Mouse (Mus musculus) lung, embryonic 14.5 days (tissue): ENCODE measurements around the gene Pla1a. TPM values are rescaled to one million over a fixed set of nuclear protein-coding genes. Genes with fewer than 3 reads are reported as not detected.
"Not testable (repeated sequence)": the region's sequence is repeated elsewhere in the genome, so short reads cannot be mapped to it uniquely, and the experiment has no call there.

Source experiments
- ATAC-seq: fragments of 200-750 bp; cut with Nextera tagmentation; 2 replicates; pipeline ENCODE4 v1.8.0; 2017; ENCODE audit warnings: mild to moderate bottlenecking, moderate TSS enrichment, moderate library complexity; ENCODE audit not compliant: insufficient read depth
- DNase-seq: peaks from one replicate; pipeline ENCODE4 v3.0.0-alpha.2; 2015
- H3K27ac ChIP-seq: fragments of 300-500 bp; sonication (generic); 2 replicates; pipeline ENCODE4 v1.5.1; 2014; ENCODE audit warnings: low read depth, mild to moderate bottlenecking, moderate library complexity
- H3K27me3 ChIP-seq: fragments of 300-500 bp; sonication (generic); 2 replicates; pipeline ENCODE4 v1.6.1; 2014; ENCODE audit warnings: low read length, control low read depth; ENCODE audit not compliant: insufficient read depth
- H3K36me3 ChIP-seq: fragments of 300-500 bp; sonication (generic); 2 replicates; pipeline ENCODE4 v1.6.1; 2014; ENCODE audit warnings: control low read depth; ENCODE audit not compliant: insufficient read depth
- H3K4me1 ChIP-seq: fragments of 300-500 bp; sonication (generic); 2 replicates; pipeline ENCODE4 v1.6.1; 2014; ENCODE audit warnings: antibody characterized with exemption, control low read depth; ENCODE audit not compliant: insufficient read depth
- H3K4me2 ChIP-seq: fragments of 300-500 bp; sonication (generic); 2 replicates; pipeline ENCODE4 v1.6.1; 2014; ENCODE audit warnings: mild to moderate bottlenecking
- H3K4me3 ChIP-seq: fragments of 300-500 bp; sonication (generic); 2 replicates; pipeline ENCODE4 v1.5.1; 2014; ENCODE audit warnings: low read depth, low read length
- H3K9ac ChIP-seq: fragments of 300-500 bp; sonication (generic); 2 replicates; pipeline ENCODE4 v1.6.1; 2014
- H3K9me3 ChIP-seq: fragments of 300-500 bp; sonication (generic); 2 replicates; pipeline ENCODE4 v1.6.1; 2016; ENCODE audit warnings: low read depth, low read length, control low read depth
- CTCF ChIP-seq: IDR thresholded peaks from 2 replicates; pipeline ENCODE4 v1.5.1; 2016; ENCODE audit warnings: antibody characterized with exemption, low read depth
- WGBS: fragments of 180-500 bp; shearing (Covaris S2); extraction: QIAGEN DNeasy Blood & Tissue Kit; methylation state at CpG from one replicate; pipeline ENCODE4 v1.1.7; 2014; 5-methylcytosine and 5-hydroxymethylcytosine counted together
- polyA plus RNA-seq: library from polyadenylated mRNA; unstranded; fragments of >200 nt; fragmentation: Nextera tagmentation; extraction: Ambion mirVana; gene quantifications from 2 replicates; pipeline ENCODE4 v1.2.1, GENCODE M21; 2014

Gene Pla1a
- polyA plus RNA-seq, result 0.14 TPM in 1 of 2 replicates, not detected in the other

DNA sequence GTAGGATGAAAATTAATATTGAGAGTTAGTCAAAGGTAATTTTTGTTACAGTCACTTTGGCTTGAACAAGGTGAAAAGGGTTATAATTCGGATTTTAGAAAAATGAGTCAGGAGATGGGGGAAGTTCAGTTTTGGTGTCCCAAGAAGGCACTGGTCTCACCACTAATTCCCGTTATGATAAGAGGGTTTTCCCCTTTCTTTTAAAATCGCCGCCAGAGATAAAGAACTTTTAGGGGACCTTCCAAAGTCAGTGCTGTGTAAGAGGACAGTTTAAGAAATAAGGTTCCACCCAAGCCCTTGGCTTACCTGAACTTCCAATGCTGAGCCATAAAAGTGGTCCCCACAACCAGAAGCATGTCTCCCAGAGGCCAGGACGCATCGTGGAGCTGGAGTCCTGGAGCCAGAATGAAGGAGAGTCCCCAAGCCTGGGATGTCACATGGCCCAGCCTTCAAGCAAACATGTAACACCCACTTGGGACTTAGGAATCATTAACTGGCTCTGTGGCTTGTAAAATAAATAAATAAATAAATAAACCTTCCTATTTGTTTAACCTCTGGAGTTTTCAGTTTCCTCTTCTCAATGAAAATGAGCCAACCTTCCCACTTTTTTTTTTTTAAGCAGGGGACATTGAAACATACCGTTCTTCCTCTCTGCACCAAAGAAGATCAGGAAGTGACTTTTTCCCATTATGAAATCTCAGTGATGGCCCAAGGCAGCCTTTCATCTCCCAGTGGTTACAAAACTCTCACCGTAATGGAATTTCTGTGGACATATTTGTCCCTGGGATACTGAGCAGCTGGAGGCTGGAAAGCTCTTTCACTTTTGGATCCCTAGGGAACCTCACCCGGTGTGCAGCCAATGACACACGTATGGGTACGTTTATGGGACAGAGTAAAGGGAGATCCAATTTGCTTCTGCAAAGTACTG is at the start of gene Pla1a:
Gene Pla1a (minus strand): TSS at position 648 of the 928 bp plus-strand sequence.
- ATAC-seq (no peak), DNase-seq (peak; percentile 8)
- H3K27ac ChIP-seq, result no peak within 1 kb of the TSS
- H3K36me3 ChIP-seq, result no peaks in the 10 kb centered on the region
- no peak within 1 kb of the TSS for H3K4me3 ChIP-seq
- H3K4me1 ChIP-seq, result no peaks in the 10 kb centered on the region
- 65% methylated on average over 11 of the region's 11 CpGs for WGBS
- no peaks in the 10 kb centered on the region for H3K27me3 ChIP-seq
- no peak within 1 kb of the TSS for H3K9ac ChIP-seq
- no peaks in the 10 kb centered on the region for H3K9me3 ChIP-seq
- no peak for TF ChIP-seq CTCF
- no peak within 1 kb of the TSS for H3K4me2 ChIP-seq

DNA sequence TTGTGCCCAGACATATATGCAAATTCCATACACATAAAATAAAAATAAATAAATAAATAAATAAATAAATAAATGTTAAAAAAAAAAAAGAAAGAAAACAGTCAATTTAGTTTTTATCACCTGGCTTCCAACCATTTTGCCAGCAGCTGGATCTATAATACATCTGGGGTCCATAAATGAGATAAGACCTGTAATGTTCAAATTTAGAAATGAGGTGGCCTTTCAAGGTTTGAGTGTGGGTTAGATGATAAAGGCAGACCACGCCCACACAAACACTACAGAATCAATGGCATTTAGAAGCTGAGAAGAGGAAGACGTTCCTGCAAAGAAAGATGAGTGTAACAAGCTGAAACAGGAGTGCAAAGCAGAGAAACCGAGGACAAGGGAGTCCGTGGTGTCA is 48.4 kb upstream of the Pla1a start:
- H3K27me3 ChIP-seq, result peaks cover 15% of the 10 kb centered on the region; the same call in 1 of the 2 replicates
- WGBS, result 63% methylated on average over 4 of the region's 4 CpGs
- DNase-seq (no peak), ATAC-seq (no peak)
- no peaks in the 10 kb centered on the region for H3K36me3 ChIP-seq
- no peak overlapping the region for H3K4me3 ChIP-seq
- no peak for TF ChIP-seq CTCF
- no peaks in the 10 kb centered on the region for H3K9me3 ChIP-seq
- H3K4me1 ChIP-seq, result peaks cover 4% of the 10 kb centered on the region; the same call in 1 of the 2 replicates
- no peak overlapping the region for H3K9ac ChIP-seq
- no peak overlapping the region for H3K27ac ChIP-seq
- H3K4me2 ChIP-seq, result no peak overlapping the region

DNA sequence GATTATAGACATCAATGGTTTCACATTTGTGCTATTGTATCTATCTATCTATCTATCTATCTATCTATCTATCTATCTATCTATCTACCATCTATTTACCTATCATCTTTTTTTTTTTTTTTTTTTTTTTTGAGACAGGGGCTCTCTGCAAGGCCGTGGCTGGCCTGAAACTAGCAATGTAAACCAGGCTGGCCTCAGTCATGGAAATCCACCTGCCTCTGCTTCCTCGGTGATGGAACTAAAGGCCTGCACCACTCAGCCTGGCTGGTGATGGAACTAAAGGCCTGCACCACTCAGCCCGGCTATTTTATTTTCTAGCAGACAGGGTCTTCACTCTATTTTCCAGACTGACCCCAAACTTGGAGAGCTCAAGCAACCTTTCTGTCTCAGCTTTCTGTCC is 45.4 kb upstream of the Pla1a start:
- Histone ChIP-seq H3K4me1 (peaks cover under 1% of the 10 kb centered on the region; the same call in 1 of the 2 replicates), H3K4me3 (no peak overlapping the region), H3K27ac (no peak overlapping the region), H3K4me2 (no peak overlapping the region), H3K27me3 (peaks cover 9% of the 10 kb centered on the region; the same call in 1 of the 2 replicates), H3K36me3 (no peaks in the 10 kb centered on the region), H3K9me3 (no peaks in the 10 kb centered on the region), H3K9ac (no peak overlapping the region)
- 87% methylated on average over 3 of the region's 3 CpGs for WGBS
- ATAC-seq, result no peak
- TF ChIP-seq CTCF, result no peak
- DNase-seq, result no peak

DNA sequence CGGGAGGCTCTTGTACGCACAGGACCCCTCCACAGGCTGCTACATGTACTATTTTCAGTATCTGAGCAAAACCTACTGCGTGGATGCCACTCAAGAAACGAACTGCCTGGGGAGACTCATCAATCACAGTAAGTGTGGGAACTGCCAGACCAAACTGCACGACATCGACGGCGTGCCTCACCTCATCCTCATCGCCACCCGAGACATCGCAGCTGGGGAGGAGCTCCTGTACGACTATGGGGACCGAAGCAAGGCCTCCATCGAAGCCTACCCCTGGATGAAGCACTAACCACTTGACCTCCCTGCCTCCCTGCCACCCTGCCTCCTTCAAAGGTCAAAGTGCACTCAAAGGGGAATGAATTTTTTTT is 44.3 kb upstream of the Pla1a start:
- H3K27ac ChIP-seq, result 0 out of 2 replicates have a peak overlapping the region, but pooled peaks have one; percentile 21
- not testable (repeated sequence) for H3K27me3 ChIP-seq, H3K4me1 ChIP-seq, H3K36me3 ChIP-seq, H3K9me3 ChIP-seq, DNase-seq
- H3K9ac ChIP-seq, result peak overlapping the region; percentile 41
- ATAC-seq, result peak; percentile 30; the same call in 1 of the 2 replicates
- H3K4me2 ChIP-seq, result peak overlapping the region; percentile 63
- H3K4me3 ChIP-seq, result peak overlapping the region; percentile 28
- 24% methylated on average over 14 of the region's 14 CpGs for WGBS

DNA sequence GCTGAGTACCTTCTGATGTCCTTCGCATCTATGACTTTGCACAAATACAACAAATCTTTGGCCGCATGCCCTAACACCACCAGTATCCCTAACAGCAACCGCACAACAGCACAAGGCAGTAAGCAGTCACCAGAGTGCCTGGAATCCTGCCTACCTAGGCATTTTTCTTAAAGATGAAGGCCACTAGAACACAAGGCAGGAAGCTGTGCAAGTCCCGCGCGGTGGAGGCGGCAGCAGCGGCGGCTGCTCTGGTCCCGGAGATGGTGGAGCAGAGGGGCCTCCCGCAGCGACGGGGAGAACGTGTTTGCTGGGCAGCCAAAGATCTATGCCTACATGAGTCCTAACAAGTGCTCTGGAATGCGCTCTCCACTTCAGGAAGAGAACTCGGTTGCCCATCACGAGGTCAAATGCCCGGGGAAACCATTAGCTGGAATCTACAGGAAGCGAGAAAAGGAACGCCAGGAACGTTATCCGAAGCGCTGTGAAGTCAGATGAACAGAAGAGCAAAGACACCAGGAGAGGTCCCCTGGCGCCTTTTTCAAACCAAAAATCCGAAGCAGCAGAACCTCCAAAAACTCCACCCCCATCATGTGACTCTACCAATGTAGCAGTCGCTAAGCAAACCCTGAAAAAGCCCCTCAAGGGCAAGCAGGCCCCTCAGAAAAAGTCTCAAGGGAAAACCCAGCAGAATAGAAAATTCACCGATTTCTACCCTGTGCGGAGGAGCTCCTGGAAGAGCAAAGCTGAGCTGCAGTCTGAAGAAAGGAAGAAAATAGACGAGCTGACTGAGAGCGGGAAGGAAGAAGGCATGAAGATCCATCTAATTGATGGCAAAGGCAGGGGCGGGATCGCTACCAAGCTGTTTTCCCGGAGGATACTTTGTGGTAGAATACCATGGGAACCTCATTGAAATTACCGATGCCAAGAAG is 43.6 kb upstream of the Pla1a start:
- ATAC-seq (peak; percentile 63), DNase-seq (peak; percentile 70)
- Histone ChIP-seq H3K9ac (peak overlapping the region; percentile 41), H3K27me3 (no peaks in the 10 kb centered on the region), H3K36me3 (no peaks in the 10 kb centered on the region), H3K4me1 (no peaks in the 10 kb centered on the region; the same call in 1 of the 2 replicates), H3K27ac (peak overlapping the region; percentile 21; the same call in 1 of the 2 replicates), H3K9me3 (no peaks in the 10 kb centered on the region), H3K4me2 (peak overlapping the region; percentile 63), H3K4me3 (peak overlapping the region; percentile 28)
- WGBS, result 9% methylated on average over 34 of the region's 34 CpGs
- TF ChIP-seq CTCF, result no peak

DNA sequence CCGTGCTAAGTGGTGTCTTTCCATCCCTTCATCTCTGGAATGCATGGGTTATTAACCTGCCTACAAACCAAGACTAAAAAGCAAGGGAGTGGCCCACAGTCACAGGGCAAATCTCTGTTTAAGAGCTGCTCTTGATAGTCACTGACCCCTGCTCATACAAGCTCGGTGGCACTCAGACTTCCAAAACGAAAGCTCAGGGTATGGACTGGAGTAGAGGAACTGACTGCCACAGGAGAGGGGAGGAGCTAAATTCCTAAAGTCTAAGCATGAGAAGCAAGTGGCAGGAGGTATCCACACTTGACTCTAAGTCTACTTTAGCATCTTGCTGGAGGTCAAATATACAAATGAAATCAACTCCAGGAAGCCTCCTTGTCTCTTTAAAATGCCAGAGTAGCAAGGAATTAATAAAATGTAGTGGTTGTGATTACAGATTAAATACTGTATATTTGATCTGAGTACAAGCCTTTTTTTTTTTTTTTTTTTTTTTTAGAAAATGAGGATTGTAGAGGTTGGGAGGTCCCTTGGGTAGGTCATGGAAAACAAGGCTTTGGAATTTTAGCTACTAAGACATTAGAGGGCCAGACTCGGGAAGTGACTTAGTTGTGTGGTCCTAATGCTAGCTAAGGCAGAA is 42.9 kb upstream of the Pla1a start:
- Histone ChIP-seq H3K4me2 (peak overlapping the region; percentile 63), H3K4me1 (no peaks in the 10 kb centered on the region; the same call in 1 of the 2 replicates), H3K36me3 (no peaks in the 10 kb centered on the region), H3K27me3 (no peaks in the 10 kb centered on the region), H3K9ac (no peak overlapping the region), H3K9me3 (no peaks in the 10 kb centered on the region), H3K4me3 (peak overlapping the region; percentile 28; the same call in 1 of the 2 replicates), H3K27ac (0 out of 2 replicates have a peak overlapping the region, but pooled peaks have one; percentile 1)
- DNase-seq (peak; percentile 13), ATAC-seq (peak; percentile 43; the same call in 1 of the 2 replicates)
- no peak for TF ChIP-seq CTCF
- 36% methylated on average over 4 of the region's 4 CpGs for WGBS
